Mouse (Mus musculus) midbrain, embryonic 10.5 days (tissue): ENCODE data around the gene Usp29. TPM values are rescaled to one million over a fixed set of nuclear protein-coding genes. Genes with fewer than 3 reads are reported as not detected.

ENCODE experiments used
- DNase-seq: peaks from one replicate; pipeline ENCODE4 v3.0.0-alpha.2; 2017; ENCODE audit warnings: low spot score
- H3K27ac ChIP-seq: fragments of 300-500 bp; sonication (generic); replicated peaks from 2 replicates; pipeline ENCODE4 v1.5.1; 2016; ENCODE audit warnings: mild to moderate bottlenecking
- H3K27me3 ChIP-seq: fragments of 300-500 bp; sonication (generic); 2 replicates; pipeline ENCODE4 v1.6.1; 2016; ENCODE audit warnings: low read depth, mild to moderate bottlenecking; ENCODE audit not compliant: poor library complexity, severe bottlenecking
- H3K36me3 ChIP-seq: fragments of 300-500 bp; sonication (generic); 2 replicates; pipeline ENCODE4 v1.6.1; 2016; ENCODE audit warnings: mild to moderate bottlenecking, moderate library complexity
- H3K4me1 ChIP-seq: fragments of 300-500 bp; sonication (generic); 2 replicates; pipeline ENCODE4 v1.6.1; 2016
- H3K4me3 ChIP-seq: fragments of 300-500 bp; sonication (generic); 2 replicates; pipeline ENCODE4 v1.5.1; 2016; ENCODE audit warnings: mild to moderate bottlenecking, moderate library complexity
- H3K9me3 ChIP-seq: fragments of 300-500 bp; sonication (generic); replicated peaks from 2 replicates; pipeline ENCODE4 v1.6.1; 2016; ENCODE audit warnings: mild to moderate bottlenecking
- WGBS: fragments of 180-500 bp; shearing (Covaris S2); methylation state at CpG from one replicate; pipeline ENCODE4 v1.1.7; 2016; 5-methylcytosine and 5-hydroxymethylcytosine counted together
- polyA plus RNA-seq: library from polyadenylated mRNA; unstranded; fragments of >200 nt; fragmentation: Nextera tagmentation; extraction: Ambion mirVana; gene quantifications from 2 replicates; pipeline ENCODE4 v1.2.1, GENCODE M21; 2016

Gene Usp29
- polyA plus RNA-seq, 1 experiment from 2014 or later: 7.7 TPM

GRCm38 (mm10) chr7:6835351-6835750, 105.0 kb downstream of the Usp29 start:
- peaks cover 16% of the 10 kb centered on the region for H3K4me1 ChIP-seq
- DNase-seq: peak; percentile 64
- H3K27ac ChIP-seq: peak overlapping the region; percentile 85
- no peak overlapping the region for H3K4me3 ChIP-seq
- WGBS: 27% methylated on average over 5 of the region's 5 CpGs
- no peaks in the 10 kb centered on the region for H3K36me3 ChIP-seq
- H3K27me3 ChIP-seq: no peaks in the 10 kb centered on the region
- no peaks in the 10 kb centered on the region for H3K9me3 ChIP-seq

DNA sequence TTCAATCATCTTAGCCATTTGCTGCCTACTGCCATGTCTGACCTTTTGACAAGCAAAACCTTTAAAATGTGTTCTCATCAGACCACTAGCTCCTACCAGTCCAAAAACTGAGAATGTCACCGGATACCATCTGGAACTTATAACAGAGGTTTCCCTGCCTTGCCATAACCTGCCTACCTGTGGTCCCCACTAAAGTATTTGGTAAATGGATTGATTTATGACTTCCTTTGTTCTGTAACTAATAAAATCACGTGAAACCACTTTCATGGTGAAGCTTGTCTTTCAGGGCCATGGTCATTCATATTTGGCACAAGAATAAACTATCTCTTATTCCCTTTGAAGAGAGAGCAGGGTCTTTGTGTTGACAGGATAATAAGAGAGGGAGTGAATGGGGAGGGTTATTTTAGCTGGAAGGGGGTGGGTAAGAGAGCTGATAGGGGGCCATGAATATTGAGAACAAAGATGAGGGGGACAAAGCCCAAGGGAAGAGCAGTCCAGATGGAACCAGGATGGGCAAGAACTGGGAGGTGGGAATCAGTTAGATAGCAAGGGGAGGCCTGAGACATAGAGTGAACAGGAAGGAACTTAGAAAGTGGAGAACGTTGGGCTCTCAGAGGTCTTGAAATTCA, 107.0 kb downstream of the Usp29 start:
- 73% methylated on average over 3 of the region's 3 CpGs for WGBS
- Histone ChIP-seq H3K27ac (0 out of 2 replicates have a peak overlapping the region, but pooled peaks have one; percentile 9), H3K9me3 (no peaks in the 10 kb centered on the region), H3K27me3 (no peaks in the 10 kb centered on the region), H3K4me1 (peaks cover 16% of the 10 kb centered on the region), H3K36me3 (no peaks in the 10 kb centered on the region), H3K4me3 (no peak overlapping the region)
- no peak for DNase-seq

- no peaks in the 10 kb centered on the region for H3K36me3 ChIP-seq
- no peak for DNase-seq
- H3K4me1 ChIP-seq: peaks cover 16% of the 10 kb centered on the region
- 89% methylated on average over 9 of the region's 9 CpGs for WGBS
- H3K9me3 ChIP-seq: no peaks in the 10 kb centered on the region
- H3K4me3 ChIP-seq: no peak overlapping the region
- H3K27me3 ChIP-seq: no peaks in the 10 kb centered on the region
- H3K27ac ChIP-seq: 0 out of 2 replicates have a peak overlapping the region, but pooled peaks have one; percentile 9
Observed at GRCm38 (mm10) chr7:6837926-6838554, 107.7 kb downstream of the Usp29 start.

DNA sequence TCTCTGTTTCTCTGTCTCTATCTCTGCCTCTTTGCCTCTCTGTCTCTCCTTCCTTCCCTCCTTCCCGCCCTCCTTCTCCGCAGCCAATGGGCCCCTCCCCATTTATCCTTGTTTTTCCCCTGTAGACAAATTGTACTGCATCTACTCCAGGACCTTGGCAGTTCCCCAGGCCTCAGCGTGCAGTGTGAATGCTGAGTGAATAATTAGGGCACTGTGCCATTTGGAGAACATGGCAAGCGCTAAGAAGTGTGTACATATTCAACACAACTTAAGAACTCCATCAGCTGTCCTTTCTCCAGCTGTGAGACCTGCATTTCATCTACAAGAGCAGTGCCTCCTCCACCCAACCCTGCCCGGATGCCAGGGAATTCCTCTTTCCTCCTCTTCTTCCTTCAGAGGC, 110.5 kb downstream of the Usp29 start:
- H3K36me3 ChIP-seq: no peaks in the 10 kb centered on the region
- WGBS: 90% methylated on average over 5 of the region's 5 CpGs
- H3K4me3 ChIP-seq: no peak overlapping the region
- no peak for DNase-seq
- no peaks in the 10 kb centered on the region for H3K9me3 ChIP-seq
- peaks cover under 1% of the 10 kb centered on the region; the same call in 1 of the 2 replicates for H3K4me1 ChIP-seq
- no peaks in the 10 kb centered on the region for H3K27me3 ChIP-seq
- H3K27ac ChIP-seq: no peak overlapping the region

- DNase-seq: no peak
- H3K9me3 ChIP-seq: no peaks in the 10 kb centered on the region
- H3K4me3 ChIP-seq: no peak overlapping the region
- 92% methylated on average over 3 of the region's 3 CpGs for WGBS
- peaks cover 19% of the 10 kb centered on the region for H3K4me1 ChIP-seq
- no peak overlapping the region for H3K27ac ChIP-seq
- H3K27me3 ChIP-seq: no peaks in the 10 kb centered on the region
- no peaks in the 10 kb centered on the region for H3K36me3 ChIP-seq
Observed at GRCm38 (mm10) chr7:6849495-6849894, 119.1 kb downstream of the Usp29 start.

DNA sequence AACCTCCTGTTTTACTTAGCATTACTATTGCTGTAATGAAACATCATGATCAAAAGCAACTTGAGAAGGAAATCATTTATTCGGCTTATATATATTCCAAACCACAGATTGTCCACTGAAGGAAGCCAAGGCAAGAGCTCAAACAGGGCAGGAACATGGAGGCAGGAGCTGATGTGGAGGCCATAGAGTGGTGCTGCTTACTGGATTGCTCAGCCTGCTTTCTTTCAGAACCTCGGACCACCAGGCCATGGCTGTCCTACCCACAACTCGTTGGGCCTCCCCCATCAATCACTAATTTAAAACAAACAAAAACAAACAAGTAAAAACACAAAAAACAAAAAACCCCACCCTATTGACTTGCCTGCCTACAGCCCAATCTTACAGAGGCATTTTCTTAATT, 119.9 kb downstream of the Usp29 start:
- Histone ChIP-seq H3K9me3 (no peaks in the 10 kb centered on the region), H3K4me3 (no peak overlapping the region), H3K27me3 (no peaks in the 10 kb centered on the region), H3K4me1 (peaks cover 19% of the 10 kb centered on the region), H3K27ac (no peak overlapping the region), H3K36me3 (no peaks in the 10 kb centered on the region)
- no peak for DNase-seq
- WGBS: 89% methylated on average over 3 of the region's 3 CpGs

DNA sequence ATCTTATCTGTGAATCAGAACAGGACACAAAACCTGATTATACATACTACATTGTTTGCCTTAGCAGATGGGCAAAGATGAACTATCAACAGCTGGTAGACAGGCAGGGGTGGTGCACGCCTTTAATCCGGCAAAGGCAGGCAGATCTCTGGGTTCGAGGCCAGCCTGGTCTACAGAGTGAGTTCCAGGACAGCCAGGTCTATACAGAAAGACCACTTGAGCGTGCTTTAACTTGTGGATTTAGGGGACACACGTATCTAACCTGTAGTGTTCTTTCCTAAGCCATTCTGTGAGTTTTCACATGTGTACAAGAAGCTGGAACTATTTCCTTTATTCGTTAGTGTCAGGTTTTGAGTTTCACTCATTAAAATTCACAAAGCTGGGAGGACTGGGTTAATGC, 120.9 kb downstream of the Usp29 start:
- no peaks in the 10 kb centered on the region for H3K36me3 ChIP-seq
- 76% methylated on average over 6 of the region's 6 CpGs for WGBS
- H3K27me3 ChIP-seq: no peaks in the 10 kb centered on the region
- no peak for DNase-seq
- peaks cover 19% of the 10 kb centered on the region for H3K4me1 ChIP-seq
- H3K27ac ChIP-seq: peak overlapping the region; percentile 29
- H3K9me3 ChIP-seq: no peaks in the 10 kb centered on the region
- H3K4me3 ChIP-seq: no peak overlapping the region

GRCm38 (mm10) chr7:6851717-6852503, 121.5 kb downstream of the Usp29 start:
- no peaks in the 10 kb centered on the region for H3K9me3 ChIP-seq
- H3K4me3 ChIP-seq: no peak overlapping the region; the same call in 1 of the 2 replicates
- no peaks in the 10 kb centered on the region for H3K27me3 ChIP-seq
- peak; percentile 75 for DNase-seq
- WGBS: 38% methylated on average over 5 of the region's 5 CpGs
- H3K27ac ChIP-seq: peak overlapping the region; percentile 29
- peaks cover 19% of the 10 kb centered on the region for H3K4me1 ChIP-seq
- H3K36me3 ChIP-seq: no peaks in the 10 kb centered on the region

DNA sequence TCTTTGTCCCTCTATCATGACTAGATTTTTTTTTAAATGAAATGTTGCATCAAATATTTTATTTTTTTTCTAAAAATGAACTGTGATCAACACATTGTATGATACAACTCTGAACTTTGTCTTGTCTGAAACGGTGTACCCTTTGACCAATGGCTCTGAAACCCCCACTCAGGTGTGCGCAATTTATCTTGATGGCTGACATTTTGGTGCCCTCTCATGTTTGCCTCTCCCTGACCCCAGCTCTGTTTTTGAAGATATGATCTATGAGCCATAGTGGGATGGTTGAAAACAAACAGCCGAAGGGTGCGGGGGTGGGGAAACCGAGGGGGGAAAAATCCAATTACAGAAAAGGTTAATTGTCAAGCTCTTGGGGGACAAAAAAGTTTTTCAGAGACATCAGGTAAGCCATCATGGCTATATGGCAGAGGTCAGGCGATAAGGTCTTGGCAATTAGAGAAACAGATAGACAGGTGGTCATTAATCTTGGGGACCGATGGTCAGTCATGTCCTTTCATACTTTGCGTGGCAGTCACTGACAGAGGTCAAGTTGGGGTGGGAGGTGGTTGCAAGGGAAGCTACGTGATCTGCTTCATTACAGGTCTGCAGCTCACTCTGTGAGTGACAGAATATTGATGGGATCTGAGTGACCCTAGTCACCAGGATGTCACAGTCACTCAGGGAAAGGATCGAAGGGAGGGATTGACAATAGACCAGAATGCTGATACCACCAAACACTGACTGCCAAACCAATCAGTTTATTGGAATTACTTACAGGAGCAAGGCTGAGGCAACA, 125.4 kb downstream of the Usp29 start:
- H3K27ac ChIP-seq: no peak overlapping the region
- no peaks in the 10 kb centered on the region for H3K27me3 ChIP-seq
- WGBS: 89% methylated on average over 10 of the region's 10 CpGs
- H3K4me1 ChIP-seq: peaks cover 39% of the 10 kb centered on the region
- DNase-seq: no peak
- H3K36me3 ChIP-seq: no peaks in the 10 kb centered on the region
- no peaks in the 10 kb centered on the region for H3K9me3 ChIP-seq
- no peak overlapping the region for H3K4me3 ChIP-seq

DNA sequence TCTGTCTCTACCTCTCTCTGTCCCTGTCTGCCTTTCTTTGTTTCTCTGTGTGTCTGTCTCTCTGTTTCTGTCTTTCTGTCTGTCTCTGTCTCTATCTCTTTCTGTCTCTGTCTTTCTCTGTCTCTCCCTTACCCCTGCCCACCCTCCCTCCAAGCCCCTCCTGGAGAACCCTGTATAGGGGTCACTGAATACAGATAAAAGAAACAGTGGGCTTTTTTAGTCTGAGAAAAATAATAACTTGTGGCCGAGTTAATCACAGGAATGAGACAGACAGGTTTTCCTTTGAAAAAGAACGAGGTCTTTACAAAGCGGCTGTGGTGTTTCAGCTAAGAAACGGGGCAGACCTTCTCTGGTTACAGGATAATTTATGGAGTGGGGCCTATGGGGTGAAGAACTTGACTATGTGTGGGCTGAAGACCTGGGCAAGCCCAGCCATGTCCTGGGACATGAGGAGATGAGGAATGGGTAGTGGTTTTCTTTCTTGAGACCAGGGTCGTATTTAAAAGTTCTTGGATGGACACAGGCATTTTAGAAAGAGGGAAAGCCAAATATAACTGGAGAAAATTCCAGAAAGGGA, 128.4 kb downstream of the Usp29 start:
- peaks cover 33% of the 10 kb centered on the region for H3K4me1 ChIP-seq
- no peaks in the 10 kb centered on the region for H3K36me3 ChIP-seq
- no peaks in the 10 kb centered on the region for H3K9me3 ChIP-seq
- 0 out of 2 replicates have a peak overlapping the region, but pooled peaks have one; percentile 23 for H3K27ac ChIP-seq
- H3K27me3 ChIP-seq: no peaks in the 10 kb centered on the region
- WGBS: 37% methylated on average over 5 of the region's 5 CpGs
- no peak overlapping the region for H3K4me3 ChIP-seq
- no peak for DNase-seq

DNA sequence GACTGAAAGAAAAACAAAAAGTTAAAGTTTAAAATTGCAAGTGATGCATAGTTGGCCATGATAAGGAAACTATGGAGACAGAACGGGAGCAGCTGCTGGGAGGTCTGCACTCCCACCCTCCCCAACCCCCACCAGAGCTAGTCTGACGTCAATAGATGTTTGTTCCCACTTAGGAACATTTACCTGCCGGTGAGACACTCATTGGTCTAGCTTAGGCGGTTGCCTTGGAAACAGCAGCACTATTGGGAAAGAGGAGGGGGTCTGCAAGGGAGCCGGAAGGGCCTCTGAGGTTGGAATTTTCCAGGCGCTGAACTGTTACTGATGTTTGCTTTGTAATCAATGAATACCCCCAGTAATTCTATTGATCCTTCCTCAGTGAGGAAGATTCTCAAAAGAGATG, 130.3 kb downstream of the Usp29 start:
- H3K27ac ChIP-seq: peak overlapping the region; percentile 57; the same call in 1 of the 2 replicates
- no peaks in the 10 kb centered on the region for H3K27me3 ChIP-seq
- DNase-seq: peak; percentile 34
- H3K9me3 ChIP-seq: no peaks in the 10 kb centered on the region
- peaks cover 33% of the 10 kb centered on the region for H3K4me1 ChIP-seq
- H3K36me3 ChIP-seq: no peaks in the 10 kb centered on the region
- no peak overlapping the region for H3K4me3 ChIP-seq
- WGBS: 11% methylated on average over 6 of the region's 6 CpGs

DNA sequence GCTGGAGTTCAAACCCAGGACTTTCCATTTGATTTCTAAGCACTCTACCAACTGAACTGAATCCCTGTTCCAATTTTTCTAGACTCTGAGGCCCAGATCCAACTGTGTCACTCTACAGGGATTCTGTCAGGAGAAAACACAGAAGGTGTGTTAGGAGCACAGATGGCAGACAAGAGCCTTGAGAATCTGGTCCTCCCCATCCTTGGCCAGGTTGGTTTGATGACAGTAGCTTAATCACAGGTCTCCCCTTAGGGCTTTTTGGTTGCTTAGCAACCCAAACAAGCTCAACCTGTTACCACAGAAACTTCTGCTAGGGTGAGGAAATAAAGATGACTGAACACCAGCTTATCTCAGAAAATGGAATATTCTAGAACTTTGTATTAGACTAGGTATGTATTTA, 136.0 kb downstream of the Usp29 start:
- H3K27me3 ChIP-seq: no peaks in the 10 kb centered on the region
- no peaks in the 10 kb centered on the region for H3K9me3 ChIP-seq
- DNase-seq: no peak
- peaks cover 28% of the 10 kb centered on the region for H3K4me1 ChIP-seq
- no peak overlapping the region for H3K4me3 ChIP-seq
- H3K27ac ChIP-seq: no peak overlapping the region
- no peaks in the 10 kb centered on the region for H3K36me3 ChIP-seq
